Mouse (Mus musculus) frontal cortex, postnatal 25 days (tissue): ENCODE results near the gene Gm17416.

Experiments
- DNase-seq, 2 experiments: peaks; one replicate each; pipeline ENCODE4 v3.0.0; 2022; ENCODE audit warnings: low spot score in 2 of 2

Gene Gm17416

GRCm38 (mm10) chr2:152604057-152604456 lies 34.9 kb downstream of the Gm17416 start, which contains the start of gene Defb36:
Gene Defb36, plus strand, starts transcription at chr2:152604327.
- DNase-seq: no peak

GRCm38 (mm10) chr2:152607746-152608145 lies 38.6 kb downstream of the Gm17416 start:
- no peak for DNase-seq

- DNase-seq: no peak
Measured at GRCm38 (mm10) chr2:152608719-152609118, 39.6 kb downstream of the Gm17416 start.

- no peak for DNase-seq
Measured at GRCm38 (mm10) chr2:152612193-152612592, 43.1 kb downstream of the Gm17416 start.

GRCm38 (mm10) chr2:152615563-152615962 lies 46.4 kb downstream of the Gm17416 start:
- peak in 1 of 2 experiments; percentile 33 for DNase-seq

GRCm38 (mm10) chr2:152616470-152616869 lies 47.3 kb downstream of the Gm17416 start:
- no peak for DNase-seq

GRCm38 (mm10) chr2:152617374-152617773 lies 48.2 kb downstream of the Gm17416 start:
- no peak for DNase-seq
